Mouse (Mus musculus) C2C12 (cell line): ENCODE data around the gene BC004004. TPM values are rescaled to one million over a fixed set of nuclear protein-coding genes. Genes with fewer than 3 reads are reported as not detected.

ENCODE experiments used
- H3K27me3 ChIP-seq: one replicate; pipeline ENCODE4 v1.6.1; 2011; ENCODE audit not compliant: control insufficient read depth, insufficient read depth, insufficient read length
- H3K36me3 ChIP-seq: one replicate; pipeline ENCODE4 v1.6.1; 2011; ENCODE audit not compliant: control insufficient read depth, insufficient read depth
- H3K4me3 ChIP-seq: one replicate; pipeline ENCODE4 v1.5.1; 2011; ENCODE audit warnings: mild to moderate bottlenecking, control low read depth; ENCODE audit not compliant: poor library complexity, insufficient read depth, severe bottlenecking
- H3K79me2 ChIP-seq: one replicate; pipeline ENCODE4 v1.6.1; 2011; ENCODE audit not compliant: control insufficient read depth, insufficient read depth
- H3K79me3 ChIP-seq: one replicate; pipeline ENCODE4 v1.6.1; 2011; ENCODE audit warnings: low read depth, control low read depth
- H3ac ChIP-seq: one replicate; pipeline ENCODE3; 2011; ENCODE audit warnings: low read depth; ENCODE audit not compliant: control insufficient read depth, insufficient read length
- CEBPB ChIP-seq: IDR thresholded peaks from one replicate; pipeline ENCODE4 v1.6.1; 2011; ENCODE audit warnings: low read depth, mild to moderate bottlenecking, control low read depth, moderate library complexity
- CTCF ChIP-seq: IDR thresholded peaks from one replicate; pipeline ENCODE4 v1.5.1; 2011; ENCODE audit not compliant: control insufficient read depth, insufficient read depth, insufficient read length
- FOSL1 ChIP-seq: IDR thresholded peaks from one replicate; pipeline ENCODE4 v1.8.0; 2011; ENCODE audit warnings: mild to moderate bottlenecking, low read length; ENCODE audit not compliant: poor library complexity, insufficient read depth, severe bottlenecking
- MAX ChIP-seq: IDR thresholded peaks from one replicate; pipeline ENCODE4 v1.6.1; 2011; ENCODE audit warnings: mild to moderate bottlenecking, control low read depth
- MYOD1 ChIP-seq: IDR thresholded peaks from one replicate; pipeline ENCODE4 v1.6.1; 2011; ENCODE audit warnings: low read depth; ENCODE audit not compliant: control insufficient read depth, insufficient read length
- MYOG ChIP-seq: IDR thresholded peaks from one replicate; pipeline ENCODE4 v1.6.1; 2011; ENCODE audit not compliant: control insufficient read depth, insufficient read length; ENCODE audit errors: extremely low read depth
- USF1 ChIP-seq: IDR thresholded peaks from one replicate; pipeline ENCODE4 v1.6.1; 2011; ENCODE audit warnings: low read depth, mild to moderate bottlenecking, control low read depth, moderate library complexity
- polyA plus RNA-seq: library from polyadenylated mRNA; unstranded; fragments of >200 nt; fragmentation: generic; extraction: Trizol; gene quantifications from one replicate; pipeline ENCODE4 v1.2.1, GENCODE M21; 2012; ENCODE audit warnings: missing spikeins

Gene BC004004
- polyA plus RNA-seq, 1 experiment = 59.4 TPM

DNA sequence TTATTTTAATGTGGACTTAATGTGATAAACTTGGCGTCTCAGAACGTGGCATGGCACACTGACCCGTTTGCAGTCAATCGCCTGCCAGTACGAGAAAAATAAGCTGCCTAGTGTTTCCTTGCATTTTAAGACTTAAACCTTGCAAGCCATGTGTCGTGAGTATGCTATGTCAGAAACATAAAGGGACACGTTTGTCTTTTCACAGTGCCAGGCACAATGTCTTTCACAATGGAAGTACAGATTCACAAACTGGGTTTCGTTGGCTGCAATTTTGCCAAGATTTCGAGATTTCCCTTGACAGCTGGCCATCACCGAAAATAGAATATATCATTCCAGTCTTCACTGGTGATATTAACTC, 740 bp downstream of the BC004004 start:
- Histone ChIP-seq H3K4me3 (peak overlapping the region; percentile 71), H3ac (peak overlapping the region; percentile 97), H3K79me3 (peaks cover 4% of the 10 kb centered on the region), H3K36me3 (no peaks in the 10 kb centered on the region), H3K27me3 (no peaks in the 10 kb centered on the region), H3K79me2 (peaks cover 42% of the 10 kb centered on the region)
- TF ChIP-seq CEBPB = no peak
- no peak for TF ChIP-seq FOSL1
- TF ChIP-seq MYOG = no peak
- TF ChIP-seq CTCF = no peak
- no peak for TF ChIP-seq MYOD1
- TF ChIP-seq MAX = no peak
- TF ChIP-seq USF1 = no peak

DNA sequence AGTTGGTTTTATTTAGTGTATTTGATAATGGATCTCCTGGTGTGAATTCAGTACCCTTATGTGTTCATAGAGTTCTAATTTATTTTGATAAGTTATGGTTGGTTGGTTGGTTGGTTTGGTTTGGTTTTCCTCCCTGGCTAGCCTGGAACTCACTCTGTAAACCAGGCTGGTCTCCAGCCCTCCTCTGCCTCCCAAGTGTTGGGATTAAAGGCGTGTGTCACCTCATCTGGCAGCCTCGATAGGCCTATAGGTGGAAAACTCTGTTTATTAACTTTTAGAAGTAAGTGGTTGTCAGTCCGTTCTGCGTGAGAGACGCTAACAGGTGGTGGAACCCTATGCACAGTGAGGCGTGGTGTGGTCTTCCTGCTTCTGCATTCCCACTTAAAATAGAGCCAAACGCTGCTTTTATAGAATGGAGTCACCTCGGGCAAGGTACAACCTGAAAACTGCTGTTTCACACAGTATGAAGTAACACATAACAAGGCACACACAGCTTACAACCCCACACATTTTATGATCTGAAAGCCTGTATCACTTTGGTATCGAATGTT, 1.6 kb downstream of the BC004004 start:
- TF ChIP-seq CEBPB = no peak
- peak; percentile 17 for TF ChIP-seq MYOD1
- no peaks in the 10 kb centered on the region for H3K27me3 ChIP-seq
- no peak overlapping the region for H3ac ChIP-seq
- no peak overlapping the region for H3K4me3 ChIP-seq
- H3K79me3 ChIP-seq = peaks cover 5% of the 10 kb centered on the region
- no peaks in the 10 kb centered on the region for H3K36me3 ChIP-seq
- peaks cover 42% of the 10 kb centered on the region for H3K79me2 ChIP-seq

- TF ChIP-seq CTCF = no peak
- TF ChIP-seq USF1 = no peak
- TF ChIP-seq CEBPB = no peak
Measured at GRCm38 (mm10) chr17:29273156-29273555, 4.6 kb downstream of the BC004004 start.

DNA sequence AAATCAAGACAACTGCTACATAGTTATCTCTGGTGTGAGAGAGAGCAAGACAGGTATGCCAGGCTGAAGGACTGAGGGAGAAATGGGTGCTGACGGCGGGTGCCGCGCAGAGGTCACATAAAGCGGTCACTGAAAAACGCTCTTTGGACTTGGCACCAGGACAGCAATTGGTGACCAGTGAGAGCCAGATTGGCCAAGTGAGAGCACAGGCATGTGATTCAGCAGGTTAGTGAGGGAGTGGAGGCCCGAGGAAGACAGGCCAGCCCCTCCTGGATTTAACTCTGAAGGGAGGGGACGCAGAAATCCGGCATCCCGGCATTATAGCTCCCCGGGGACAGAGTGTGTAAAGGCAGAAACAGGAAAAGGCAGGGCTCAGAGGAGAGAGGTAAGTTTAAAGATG, 5.3 kb downstream of the BC004004 start:
- TF ChIP-seq MYOD1 = no peak
- TF ChIP-seq CEBPB = no peak
- TF ChIP-seq MAX = no peak
- Histone ChIP-seq H3K36me3 (no peaks in the 10 kb centered on the region), H3K27me3 (no peaks in the 10 kb centered on the region), H3ac (no peak overlapping the region), H3K4me3 (no peak overlapping the region), H3K79me2 (peaks cover 42% of the 10 kb centered on the region), H3K79me3 (peaks cover 5% of the 10 kb centered on the region)

More at GRCm38 (mm10) chr17:29273156-29273555, 4.6 kb downstream of the BC004004 start:
- Histone ChIP-seq H3K27me3 (no peaks in the 10 kb centered on the region), H3ac (no peak overlapping the region), H3K79me3 (peaks cover 5% of the 10 kb centered on the region), H3K79me2 (peaks cover 42% of the 10 kb centered on the region), H3K4me3 (no peak overlapping the region), H3K36me3 (no peaks in the 10 kb centered on the region)

DNA sequence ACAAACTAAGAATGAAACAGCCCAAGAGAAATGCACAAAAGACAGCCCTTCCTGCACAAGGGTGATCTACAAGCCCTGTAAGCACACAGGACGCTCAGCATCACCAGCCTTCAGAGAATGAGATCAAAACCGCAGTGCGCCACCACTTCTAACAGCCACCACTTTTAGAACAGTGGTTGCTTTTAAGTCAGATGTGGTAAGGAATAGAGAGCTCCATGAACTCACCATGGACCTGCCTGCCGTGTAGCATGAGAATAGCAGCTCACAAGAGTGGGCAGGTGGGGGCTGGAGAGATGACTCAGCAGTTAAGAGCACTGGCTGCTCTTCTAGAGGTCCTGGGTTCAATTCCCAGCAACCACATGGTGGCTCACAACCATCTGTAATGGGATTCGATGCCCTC, 11.8 kb downstream of the BC004004 start:
- H3K36me3 ChIP-seq = peaks cover 17% of the 10 kb centered on the region
- H3K79me3 ChIP-seq = no peaks in the 10 kb centered on the region
- no peaks in the 10 kb centered on the region for H3K27me3 ChIP-seq
- TF ChIP-seq MYOG = no peak
- no peak for TF ChIP-seq CTCF
- TF ChIP-seq MYOD1 = no peak
- no peak for TF ChIP-seq USF1
- no peak for TF ChIP-seq MAX
- no peak for TF ChIP-seq CEBPB
- no peak for TF ChIP-seq FOSL1
- no peak overlapping the region for H3K4me3 ChIP-seq
- H3K79me2 ChIP-seq = no peaks in the 10 kb centered on the region
- no peak overlapping the region for H3ac ChIP-seq

DNA sequence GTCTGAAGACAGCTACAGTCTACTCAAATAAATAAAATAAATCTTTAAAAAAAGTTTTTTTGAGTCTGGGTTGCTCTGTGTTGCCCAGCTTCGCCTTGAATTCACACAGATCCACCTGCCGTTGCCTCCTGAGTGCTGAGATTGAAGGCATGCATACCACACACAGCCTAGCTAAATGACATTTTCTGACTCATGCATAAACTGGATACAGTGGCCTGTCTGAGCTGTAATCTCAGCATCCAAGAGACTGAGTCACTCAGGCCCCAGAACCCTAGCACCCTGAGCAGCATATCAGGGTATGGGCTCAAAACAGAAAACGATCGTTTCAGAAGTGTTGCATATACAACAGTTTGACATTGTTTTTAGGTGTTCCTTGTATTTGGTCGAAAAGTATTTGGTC, 13.0 kb downstream of the BC004004 start:
- Histone ChIP-seq H3K36me3 (peaks cover 17% of the 10 kb centered on the region), H3K27me3 (no peaks in the 10 kb centered on the region), H3ac (no peak overlapping the region), H3K79me3 (no peaks in the 10 kb centered on the region), H3K79me2 (no peaks in the 10 kb centered on the region), H3K4me3 (no peak overlapping the region)
- TF ChIP-seq USF1 (no peak), MAX (no peak), MYOD1 (peak; percentile 7), CEBPB (no peak), MYOG (no peak), CTCF (no peak), FOSL1 (peak; percentile 39)
